Mouse (Mus musculus): ENCODE measurements around the gene 1700028J19Rik. TPM values are rescaled to one million over a fixed set of nuclear protein-coding genes. Genes with fewer than 3 reads are reported as not detected.

1700028J19Rik gene
- under 1 TPM; 0.21 to 0.33 TPM for total RNA-seq (2021)
- long read RNA-seq, experiment 1: 0 reads
- long read RNA-seq, experiment 2: 0 reads

DNA sequence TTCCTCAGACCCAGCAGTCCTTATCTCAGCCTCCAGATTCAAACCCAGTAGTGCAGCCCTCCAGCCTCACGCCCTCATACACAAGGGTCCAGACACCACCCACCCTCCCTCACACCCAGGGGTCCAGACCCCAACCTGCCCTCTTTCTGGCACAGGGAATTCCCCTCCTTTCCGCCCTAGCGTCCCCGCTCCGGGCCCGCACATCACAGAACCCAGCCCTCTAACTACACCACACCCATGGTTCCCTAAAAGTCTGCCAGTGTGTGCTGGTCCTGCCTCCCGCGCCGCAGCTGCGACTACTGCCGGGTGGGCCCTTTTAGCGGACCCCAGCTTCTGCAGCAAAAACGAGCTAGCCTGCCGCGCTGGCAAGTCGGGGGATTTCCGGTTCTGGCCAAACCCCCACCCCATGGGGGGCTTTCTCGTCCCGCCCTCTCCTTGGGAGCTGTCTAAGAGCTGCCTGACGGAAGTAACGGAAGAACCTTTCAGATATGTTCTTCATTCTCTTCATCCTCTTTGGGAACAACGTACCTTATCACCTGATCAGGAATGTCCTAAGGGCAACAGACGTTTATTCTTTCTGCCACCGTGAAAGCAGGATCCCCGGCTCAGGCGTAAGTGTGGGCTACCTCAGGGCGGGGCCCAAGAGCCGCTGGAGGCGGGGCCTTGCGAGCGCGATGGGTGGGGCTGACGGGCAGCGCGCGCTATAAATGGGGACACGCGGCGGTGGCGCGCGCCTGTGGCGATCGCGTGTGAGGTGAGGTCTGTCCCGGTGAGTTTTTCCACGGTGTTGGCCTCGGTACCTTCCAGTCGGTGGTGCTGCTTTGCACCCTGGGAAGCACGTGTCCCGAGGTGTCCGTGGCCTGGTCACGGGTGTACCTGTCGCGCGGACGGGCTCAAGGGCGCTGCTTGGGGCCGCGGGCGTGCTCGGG is at the start of gene 1700028J19Rik, which contains the start of gene 2410002F23Rik:
TSS of gene 1700028J19Rik (minus strand) at position 641 of the 929 bp plus-strand sequence.
TSS of gene 2410002F23Rik (plus strand) at position 668 of the 929 bp plus-strand sequence.
- peak; percentile 90 for DNase-seq
- intact Hi-C loops (cut with DNase I; ENCODE audit: low total_unique reads): no loop called here

DNA sequence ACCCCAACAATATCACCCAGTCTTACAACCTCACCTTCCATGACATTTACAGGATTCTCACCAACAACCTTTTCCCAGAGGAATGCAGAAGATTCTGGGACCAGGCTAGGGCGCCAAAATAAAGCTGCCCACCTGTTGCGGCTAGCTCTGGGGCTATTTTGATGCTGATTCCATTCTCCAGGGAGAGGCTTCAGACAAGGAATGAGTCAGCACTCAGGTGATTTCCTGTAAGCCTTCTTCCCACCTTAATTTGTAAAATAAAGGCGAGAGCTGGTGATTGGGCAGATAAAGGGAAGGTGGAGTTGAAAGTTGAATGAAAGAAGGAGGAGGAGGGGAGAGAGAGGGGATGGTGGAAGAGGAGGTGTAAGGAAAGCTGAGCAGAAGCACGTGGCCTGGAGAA is 44.9 kb upstream of the 1700028J19Rik start:
- no peak for DNase-seq
- intact Hi-C loops (cut with DNase I; ENCODE audit: low total_unique reads): no loop called here

DNA sequence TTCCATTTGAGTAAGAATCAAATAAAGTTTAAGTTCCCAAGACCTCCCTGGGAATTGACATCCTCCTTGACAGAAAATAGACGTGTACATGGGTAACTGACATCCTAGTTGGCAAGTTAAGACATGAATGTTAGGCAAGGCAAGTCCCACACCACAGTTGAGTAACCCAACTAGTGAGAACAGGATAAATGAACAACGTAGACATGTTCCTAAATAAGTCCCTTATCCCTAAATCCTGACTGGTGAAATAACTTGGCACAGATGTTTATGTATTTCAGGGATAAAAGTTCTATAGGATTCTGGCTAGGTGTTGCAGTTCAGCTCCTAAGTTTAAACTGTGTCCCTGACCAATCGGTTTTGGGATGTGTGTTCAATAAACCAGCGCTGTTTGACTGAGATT is 44.5 kb upstream of the 1700028J19Rik start:
- intact Hi-C loops (cut with DNase I; ENCODE audit: low total_unique reads): no loop called here
- no peak for DNase-seq

DNA sequence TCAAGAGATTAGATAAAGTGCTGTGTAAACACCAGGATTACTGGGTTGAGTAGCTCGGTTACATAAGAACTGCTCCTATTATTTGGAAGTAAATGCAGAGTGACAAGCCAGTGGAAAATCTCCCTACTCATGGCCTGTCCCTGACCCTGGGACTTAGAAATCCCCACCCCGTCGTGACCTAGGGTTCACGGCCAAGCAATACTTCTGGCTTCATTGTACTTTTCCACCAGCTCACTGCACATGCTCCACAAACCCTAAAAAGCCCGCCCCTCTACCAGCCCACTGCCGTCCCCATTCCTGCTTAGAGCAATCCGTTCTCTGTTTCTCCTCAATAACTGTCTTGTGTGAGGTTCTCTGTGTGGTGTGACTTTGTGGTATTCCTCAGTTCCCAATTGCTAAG is 41.3 kb upstream of the 1700028J19Rik start:
- DNase-seq: no peak
- intact Hi-C loops (cut with DNase I; ENCODE audit: low total_unique reads): no loop called here

DNA sequence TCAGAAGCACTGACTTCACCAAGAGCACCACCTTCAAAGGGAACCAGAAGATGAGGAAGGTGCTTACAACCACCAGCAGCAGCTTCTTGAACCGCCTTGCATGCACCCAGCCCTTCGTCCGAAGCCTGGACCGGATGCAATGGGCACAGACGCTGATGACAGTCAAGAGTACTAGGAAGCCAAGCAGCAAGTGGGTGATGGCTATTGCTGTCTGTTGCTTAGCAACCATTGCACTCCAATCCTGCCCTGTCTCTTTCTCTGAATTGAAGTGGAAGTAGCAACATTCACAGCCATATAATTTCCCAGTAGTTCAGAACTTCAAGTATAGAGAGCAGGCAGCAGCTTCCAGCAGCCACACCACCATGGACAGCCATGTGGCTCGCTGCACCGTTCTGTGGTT is 35.1 kb upstream of the 1700028J19Rik start:
- no peak for DNase-seq
- intact Hi-C loops (cut with DNase I; ENCODE audit: low total_unique reads): no loop called here

DNA sequence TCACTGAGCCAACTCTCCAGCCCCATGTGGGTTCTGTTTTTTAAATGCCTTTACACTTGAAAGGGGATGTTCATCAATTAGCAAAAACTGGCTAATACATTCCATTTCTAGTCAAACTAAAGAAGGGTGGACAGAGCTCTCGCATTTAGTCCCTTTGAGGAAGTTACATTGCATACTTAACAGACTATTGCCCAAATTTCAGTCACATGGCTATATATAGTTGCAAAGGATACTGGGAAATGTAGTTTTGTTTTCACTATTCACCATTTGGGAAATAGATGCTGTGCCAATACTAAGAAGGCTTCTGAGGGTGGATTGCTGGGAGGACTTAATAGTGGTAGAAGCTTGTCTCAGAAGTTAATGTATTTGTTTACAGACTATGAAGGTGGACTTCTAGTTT is 34.5 kb upstream of the 1700028J19Rik start:
- intact Hi-C loops (cut with DNase I; ENCODE audit: low total_unique reads): no loop called here

DNA sequence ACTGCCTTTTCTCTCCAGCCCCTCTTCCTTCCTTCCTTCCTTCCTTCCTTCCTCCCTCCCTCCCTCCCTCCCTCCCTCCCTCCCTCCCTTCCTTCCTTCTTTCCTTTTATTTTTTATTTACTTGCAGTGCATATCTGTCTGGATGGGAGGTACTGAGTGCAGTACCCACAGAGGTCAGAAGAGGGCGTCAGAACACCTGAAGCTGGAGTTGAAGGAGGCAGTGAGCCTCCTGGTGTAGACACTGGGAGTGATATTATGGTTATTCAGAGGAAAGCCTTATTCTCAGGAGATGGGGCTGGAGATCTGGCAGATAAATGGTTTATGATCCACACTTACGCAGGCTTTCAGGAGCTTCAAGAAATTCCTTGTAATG is 30.7 kb upstream of the 1700028J19Rik start:
- no peak for DNase-seq
- intact Hi-C loops (cut with DNase I; ENCODE audit: low total_unique reads): no loop called here

More for the DNA sequence above, 34.5 kb upstream of the 1700028J19Rik start:
- no peak for DNase-seq

DNA sequence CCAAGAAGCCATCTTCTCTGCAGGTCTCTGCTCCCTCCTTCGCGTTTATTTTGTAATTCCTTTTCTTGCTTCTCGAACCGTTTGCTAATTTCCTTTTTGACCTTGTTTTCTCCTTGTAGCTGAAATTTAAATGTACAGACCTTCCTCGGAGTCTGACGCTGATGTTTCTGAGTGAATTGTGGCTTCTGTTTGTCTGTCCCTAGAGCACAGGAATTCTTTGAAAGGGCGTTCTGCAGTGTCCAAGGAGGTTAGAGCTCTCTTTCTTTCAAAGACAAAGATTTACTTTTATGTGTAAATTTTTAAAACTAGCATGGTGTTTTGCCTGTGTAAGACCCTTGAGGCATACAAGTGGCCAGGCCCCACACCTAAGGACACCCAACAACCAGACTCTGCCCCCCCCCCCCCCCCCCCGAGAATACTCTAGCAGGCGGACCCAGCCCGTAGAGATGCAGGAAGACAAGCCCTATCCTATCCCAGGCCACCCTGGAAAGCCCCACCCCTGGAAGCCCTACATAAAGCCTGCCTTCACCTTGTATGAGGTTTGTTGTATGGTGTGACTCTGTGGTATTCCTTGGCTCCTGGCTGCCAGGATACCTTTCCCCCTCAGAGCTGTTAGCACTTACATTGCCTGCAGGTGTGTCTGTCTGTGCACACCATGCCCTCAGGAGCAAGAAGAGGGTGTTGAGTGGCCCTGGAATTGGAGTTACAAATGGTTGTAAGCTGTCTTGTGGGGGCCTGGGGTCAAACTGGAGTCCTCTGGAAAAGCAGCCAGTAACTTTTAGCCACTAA is 30.2 kb upstream of the 1700028J19Rik start:
- intact Hi-C loops (cut with DNase I; ENCODE audit: low total_unique reads): no loop called here
- DNase-seq: no peak

DNA sequence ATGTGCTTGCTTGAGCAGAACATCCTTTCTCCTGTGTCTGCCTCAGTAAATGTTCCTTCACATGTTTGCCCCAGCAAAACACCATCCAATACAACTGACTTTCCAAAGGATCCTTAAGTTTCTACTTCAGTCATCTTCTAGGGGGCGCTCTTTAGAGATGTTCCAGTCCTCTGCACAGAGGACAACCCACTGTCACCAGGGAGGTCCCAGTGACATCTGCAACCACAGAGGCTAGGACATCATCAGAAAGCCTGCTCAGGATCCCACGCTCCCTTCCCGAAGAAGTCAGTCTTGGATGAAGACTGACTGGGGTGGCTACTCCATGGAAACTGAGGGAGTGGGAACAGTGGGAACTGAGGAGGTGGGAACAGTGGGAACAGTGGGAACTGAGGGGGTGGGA is 29.1 kb upstream of the 1700028J19Rik start:
- DNase-seq: no peak
- intact Hi-C loops (cut with DNase I; ENCODE audit: low total_unique reads): no loop called here

DNA sequence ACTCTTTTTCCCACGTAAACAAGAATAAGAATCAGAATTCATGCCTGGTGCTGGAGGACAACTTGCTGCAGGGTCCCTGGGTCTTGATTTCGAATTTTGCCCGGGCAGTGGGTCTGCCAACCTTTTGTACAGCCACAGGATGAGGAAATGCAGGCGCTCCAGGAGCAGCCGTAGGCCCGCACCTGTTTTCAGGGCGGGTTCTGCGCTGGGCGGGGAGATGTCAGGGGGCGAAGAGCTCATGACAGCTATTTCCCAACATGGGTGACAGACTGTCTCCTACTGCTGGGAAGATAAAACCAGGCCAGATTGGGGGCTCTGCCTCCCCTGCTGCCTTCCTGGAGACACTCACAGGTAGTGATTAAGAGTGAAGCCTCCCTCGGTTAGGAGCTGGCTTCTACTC is 27.6 kb upstream of the 1700028J19Rik start:
- intact Hi-C loops (cut with DNase I; ENCODE audit: low total_unique reads): no loop called here
- DNase-seq: no peak

DNA sequence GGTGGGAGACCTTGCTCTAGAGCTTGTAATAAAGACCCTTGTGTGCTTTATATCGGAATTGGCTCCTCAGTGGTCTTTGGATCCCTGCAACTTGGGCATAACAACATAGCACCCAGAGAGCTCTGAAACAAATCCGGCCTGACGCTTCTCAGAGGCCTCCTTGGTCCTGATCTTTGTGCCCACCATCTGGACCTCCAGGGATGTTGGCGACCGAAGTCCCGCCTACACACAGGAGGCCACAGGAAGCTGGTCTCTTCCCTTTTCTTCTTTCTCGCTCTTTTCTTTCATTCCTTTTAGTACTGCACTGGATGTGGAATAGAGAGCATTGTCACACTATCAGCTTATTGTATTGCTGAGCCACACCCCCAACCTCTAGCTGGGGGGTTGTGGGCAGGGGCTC is 27.0 kb upstream of the 1700028J19Rik start:
- no peak for DNase-seq
- intact Hi-C loops (cut with DNase I; ENCODE audit: low total_unique reads): no loop called here

DNA sequence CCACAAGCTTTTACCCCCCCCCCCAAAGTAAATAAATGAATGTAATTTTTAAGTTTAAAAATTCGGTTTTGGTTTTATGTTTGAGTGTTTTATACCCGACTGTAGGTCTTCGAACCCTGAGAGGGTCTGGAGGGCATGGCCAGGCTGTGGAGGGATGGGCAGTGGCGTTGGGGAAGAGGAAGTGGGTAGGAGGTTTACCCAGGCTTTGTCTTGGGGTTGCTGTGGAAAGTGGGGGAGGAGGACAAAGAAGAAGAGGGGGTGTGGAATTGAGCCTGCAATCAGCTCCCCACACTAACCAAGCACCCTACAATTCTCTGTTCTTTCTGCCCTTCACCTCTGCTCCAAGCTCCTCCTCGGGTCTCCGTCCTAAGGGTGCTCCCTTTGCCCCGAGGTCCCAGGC is 26.1 kb upstream of the 1700028J19Rik start:
- DNase-seq: no peak
- intact Hi-C loops (cut with DNase I; ENCODE audit: low total_unique reads): no loop called here

DNA sequence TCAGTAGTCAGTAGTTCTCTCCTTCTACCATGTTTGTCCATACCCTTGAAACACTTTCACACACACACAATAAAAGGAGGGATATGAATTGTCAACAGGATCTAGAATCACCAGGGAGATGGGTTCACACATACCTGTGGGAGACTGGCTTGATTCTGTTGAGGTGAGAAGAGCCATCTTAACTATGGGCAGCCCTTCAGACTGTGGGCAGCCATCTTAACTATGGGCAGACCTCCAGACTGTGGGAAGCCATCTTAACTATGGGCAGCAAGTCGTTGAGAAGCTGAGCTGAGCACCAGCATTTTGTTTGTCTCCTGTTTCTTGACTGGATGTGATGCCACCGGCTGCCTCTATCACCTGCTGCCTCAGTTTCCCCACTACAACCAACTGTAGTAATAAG is 24.8 kb upstream of the 1700028J19Rik start:
- intact Hi-C loops (cut with DNase I; ENCODE audit: low total_unique reads): no loop called here
- DNase-seq: no peak

DNA sequence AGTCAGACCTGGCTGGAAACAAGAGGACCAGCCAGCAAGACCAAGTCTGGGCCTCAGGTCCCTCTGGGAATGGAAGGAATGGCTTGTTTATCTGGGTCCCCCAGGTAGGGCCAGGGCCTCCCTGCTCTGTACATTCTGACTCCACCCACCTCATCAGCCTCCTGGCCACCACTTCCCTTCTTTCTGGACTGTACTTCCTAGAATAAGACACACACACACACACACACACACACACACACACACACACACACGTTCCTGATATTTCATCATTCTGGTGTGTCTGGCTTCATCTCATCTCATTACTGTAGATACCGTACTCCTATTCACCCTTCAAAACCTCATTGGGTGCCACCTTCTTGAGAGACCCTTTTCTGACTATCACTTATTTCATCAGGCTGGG is 22.9 kb upstream of the 1700028J19Rik start:
- intact Hi-C loops (cut with DNase I; ENCODE audit: low total_unique reads): loop anchor here (10.0 kb wide), 1 partner anchor 205 kb away; no protein-coding TSS in a partner anchor
- DNase-seq: no peak

DNA sequence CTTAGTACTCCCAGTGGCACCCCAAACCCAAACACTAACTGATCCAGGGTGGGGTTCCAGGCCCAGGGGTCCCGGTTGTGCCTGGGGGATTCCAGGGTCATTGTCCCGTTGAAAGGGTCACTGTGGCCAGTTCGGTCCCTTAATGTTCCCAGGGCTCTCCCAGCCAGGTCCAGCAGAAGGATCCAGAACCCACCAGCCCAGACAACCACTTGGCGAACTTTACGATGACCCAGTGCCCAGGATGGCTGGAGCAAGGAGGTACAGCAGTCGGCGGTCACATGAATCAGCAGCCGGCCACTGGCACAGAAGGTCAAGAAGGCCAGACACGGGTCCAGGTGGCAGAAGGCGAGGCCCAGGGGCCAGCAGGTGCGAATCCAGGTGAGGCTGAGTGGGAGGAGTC is 21.6 kb upstream of the 1700028J19Rik start:
- no peak for DNase-seq
- intact Hi-C loops (cut with DNase I; ENCODE audit: low total_unique reads): loop anchor here (10.0 kb wide), 1 partner anchor 207 kb away; no protein-coding TSS in a partner anchor

DNA sequence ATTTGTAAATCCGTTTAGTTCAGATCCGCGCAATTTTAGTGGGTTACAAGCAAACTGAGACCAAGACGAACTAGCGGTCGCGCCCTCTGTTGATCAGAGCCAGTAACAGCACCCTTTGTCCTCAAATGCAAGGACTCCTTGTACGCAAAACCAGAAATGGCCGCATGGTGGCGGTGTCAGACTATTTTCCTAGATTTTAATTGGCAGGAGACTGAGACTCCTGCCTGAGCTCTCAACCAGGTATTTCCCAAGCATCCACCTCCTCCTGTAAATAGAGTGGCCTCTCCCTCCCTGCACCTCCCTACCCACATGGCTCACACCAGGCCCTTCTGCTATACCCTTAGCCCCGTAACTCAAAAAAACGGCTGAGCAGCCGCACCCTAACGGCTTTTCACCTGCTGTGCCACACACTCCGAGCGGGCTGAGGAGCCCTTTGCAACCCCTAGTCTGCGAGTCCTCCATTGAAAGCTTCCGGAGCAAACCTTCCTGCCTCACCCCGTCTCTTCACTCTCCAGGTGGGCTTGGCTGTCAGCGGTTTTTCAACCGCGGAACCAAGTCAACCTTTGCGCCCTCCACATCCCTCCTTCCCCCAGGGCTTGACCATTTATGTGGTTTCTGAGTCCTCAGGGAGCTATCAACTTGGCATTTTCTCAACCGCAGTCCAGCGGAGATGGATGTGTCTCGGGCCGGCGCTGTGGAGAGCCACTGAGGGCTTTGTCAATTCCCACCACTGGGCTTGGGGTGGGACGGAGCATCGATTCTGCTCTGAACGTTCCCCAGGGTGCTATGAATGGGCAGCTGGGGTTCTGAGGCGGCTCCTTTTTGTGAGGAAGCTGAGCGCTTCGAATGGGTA is 16.5 kb upstream of the 1700028J19Rik start:
- intact Hi-C loops (cut with DNase I; ENCODE audit: low total_unique reads): loop anchor here (2.0 to 10.0 kb wide), 2 partner anchors 88 to 212 kb away; no protein-coding TSS in a partner anchor
- peak; percentile 85 for DNase-seq

DNA sequence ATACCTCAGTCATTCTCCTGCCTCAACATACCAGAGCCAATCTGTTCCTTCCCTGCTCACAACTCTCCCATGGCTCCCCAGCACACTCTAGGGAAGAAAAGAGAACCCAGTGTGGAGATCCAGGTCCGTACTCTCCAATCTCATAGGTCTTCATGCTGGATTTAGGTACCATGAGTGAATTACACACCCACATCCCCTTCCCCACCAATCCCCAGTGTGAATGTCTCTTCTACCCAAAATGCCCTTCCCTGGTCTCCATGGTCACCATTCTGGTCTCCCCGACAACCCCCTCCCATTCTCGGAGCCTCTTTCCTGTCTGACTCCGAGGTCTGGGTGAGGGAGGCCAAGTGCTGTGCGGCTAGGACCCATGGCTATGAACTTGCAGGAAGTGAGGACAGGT is 14.7 kb upstream of the 1700028J19Rik start, which contains the start of gene Gm15517:
TSS of gene Gm15517 (plus strand) at position 301 of the 400 bp plus-strand sequence.
- DNase-seq: no peak

DNA sequence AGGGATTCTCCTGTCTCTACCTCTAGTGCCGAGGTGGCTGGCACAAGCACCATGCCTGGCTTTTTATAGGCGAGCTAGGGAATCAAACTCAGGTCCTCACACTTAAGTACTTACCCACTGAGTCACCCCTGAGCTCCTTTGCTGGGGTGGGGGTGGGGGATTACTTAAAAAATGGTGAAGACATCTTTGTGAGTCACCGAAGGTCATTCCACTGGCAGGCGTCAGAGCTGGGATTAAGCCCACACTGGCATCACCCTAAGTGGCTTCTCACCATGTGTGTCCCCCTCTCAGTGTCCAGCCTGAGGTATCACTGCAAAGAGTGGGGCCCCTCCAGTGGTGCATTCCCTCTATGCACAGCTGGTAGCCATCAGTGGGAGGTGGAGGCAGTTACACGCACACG is 13.9 kb upstream of the 1700028J19Rik start:
- no peak for DNase-seq
- intact Hi-C loops (cut with DNase I; ENCODE audit: low total_unique reads): loop anchor here (10.0 kb wide), 1 partner anchor 214 kb away; no protein-coding TSS in a partner anchor

More for the DNA sequence above, 14.7 kb upstream of the 1700028J19Rik start, which contains the start of gene Gm15517:
- intact Hi-C loops (cut with DNase I; ENCODE audit: low total_unique reads): loop anchor here (10.0 kb wide), 1 partner anchor 214 kb away; no protein-coding TSS in a partner anchor

DNA sequence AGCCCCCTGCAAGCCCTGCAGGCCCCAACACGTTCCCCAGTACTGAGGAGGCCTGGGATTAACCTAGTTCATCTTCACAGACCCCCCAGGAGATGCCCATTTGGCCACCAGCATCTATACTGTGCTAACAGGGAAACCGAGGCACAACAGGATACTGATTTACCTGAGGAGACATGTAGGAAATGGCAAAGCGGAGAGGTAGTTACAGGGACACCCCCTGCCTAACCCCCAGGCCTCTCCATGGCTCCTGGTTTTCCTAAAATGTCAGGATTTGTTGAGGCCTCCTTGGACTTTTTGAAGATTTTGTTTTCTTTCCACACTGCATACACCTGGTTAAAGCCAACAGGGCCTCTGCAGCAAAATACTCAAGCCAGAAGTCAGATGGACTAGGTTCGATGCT is 10.8 kb upstream of the 1700028J19Rik start, which contains the start of gene Acp4:
TSS of gene Acp4 (minus strand) at position 101 of the 400 bp plus-strand sequence.
- intact Hi-C loops (cut with DNase I; ENCODE audit: low total_unique reads): no loop called here
- no peak for DNase-seq

Measured in gastrocnemius, postnatal 14 days (tissue).